Mouse (Mus musculus) neural tube, embryonic 13.5 days (tissue): ENCODE measurements at regions not wholly inside any gene's neighbourhood (a gene's known extent, or its start where the extent isn't known, plus 50 kb on each side); places are given as distances from the start of the nearest gene placed in this dataset.

Source experiments
- ATAC-seq: fragments of 200-750 bp; cut with Nextera tagmentation; 2 replicates; pipeline ENCODE4 v1.8.0; 2017; ENCODE audit warnings: low read depth, mild to moderate bottlenecking, moderate TSS enrichment, moderate library complexity
- H3K27ac ChIP-seq: fragments of 300-500 bp; sonication (generic); replicated peaks from 2 replicates; pipeline ENCODE4 v1.5.1; 2015; ENCODE audit warnings: moderate library complexity, mild to moderate bottlenecking, inconsistent platforms
- H3K27me3 ChIP-seq: fragments of 300-500 bp; sonication (generic); 2 replicates; pipeline ENCODE4 v1.6.1; 2015; ENCODE audit warnings: mild to moderate bottlenecking, inconsistent platforms
- H3K36me3 ChIP-seq: fragments of 300-500 bp; sonication (generic); 2 replicates; pipeline ENCODE4 v1.6.1; 2015; ENCODE audit warnings: mild to moderate bottlenecking, inconsistent platforms
- H3K4me1 ChIP-seq: fragments of 300-500 bp; sonication (generic); replicated peaks from 2 replicates; pipeline ENCODE4 v1.6.1; 2015; ENCODE audit warnings: inconsistent platforms
- H3K4me2 ChIP-seq: fragments of 300-500 bp; sonication (generic); 2 replicates; pipeline ENCODE4 v1.6.1; 2015; ENCODE audit warnings: inconsistent platforms, mild to moderate bottlenecking, moderate library complexity
- H3K4me3 ChIP-seq: fragments of 300-500 bp; sonication (generic); 2 replicates; pipeline ENCODE4 v1.5.1; 2015; ENCODE audit warnings: mild to moderate bottlenecking, inconsistent platforms
- H3K9ac ChIP-seq: fragments of 300-500 bp; sonication (generic); 2 replicates; pipeline ENCODE4 v1.6.1; 2015; ENCODE audit warnings: moderate library complexity, mild to moderate bottlenecking, inconsistent platforms
- H3K9me3 ChIP-seq: fragments of 300-500 bp; sonication (generic); 2 replicates; pipeline ENCODE4 v1.6.1; 2016; ENCODE audit warnings: inconsistent platforms
- WGBS: fragments of 180-500 bp; shearing (Covaris S2); methylation state at CpG from one replicate; pipeline ENCODE4 v1.1.7; 2015; 5-methylcytosine and 5-hydroxymethylcytosine counted together

- no peak overlapping the region for H3K9ac ChIP-seq
- no peaks in the 10 kb centered on the region for H3K9me3 ChIP-seq
- H3K4me3 ChIP-seq, result no peak overlapping the region
- no peaks in the 10 kb centered on the region for H3K36me3 ChIP-seq
- no peak overlapping the region for H3K27ac ChIP-seq
- H3K4me1 ChIP-seq, result 0 out of 2 replicates have a peak, but pooled peaks cover 4% of the 10 kb centered on the region
- WGBS, result 95% methylated on average over 3 of the region's 3 CpGs
- H3K27me3 ChIP-seq, result no peaks in the 10 kb centered on the region
- ATAC-seq, result no peak
- H3K4me2 ChIP-seq, result no peak overlapping the region
Measured at GRCm38 (mm10) chr12:96117553-96117952, 425.5 kb downstream of the Flrt2 start.

GRCm38 (mm10) chr12:96124156-96124931, 432.3 kb downstream of the Flrt2 start:
- Histone ChIP-seq H3K9ac (no peak overlapping the region), H3K36me3 (no peaks in the 10 kb centered on the region), H3K4me1 (no peaks in the 10 kb centered on the region), H3K4me3 (no peak overlapping the region), H3K9me3 (no peaks in the 10 kb centered on the region), H3K27me3 (no peaks in the 10 kb centered on the region), H3K27ac (no peak overlapping the region), H3K4me2 (no peak overlapping the region)
- 25% methylated on average over 2 of the region's 2 CpGs for WGBS
- no peak for ATAC-seq

- Histone ChIP-seq H3K27ac (no peak overlapping the region), H3K27me3 (no peaks in the 10 kb centered on the region), H3K36me3 (no peaks in the 10 kb centered on the region), H3K9ac (no peak overlapping the region), H3K4me1 (peaks cover 6% of the 10 kb centered on the region; the same call in 1 of the 2 replicates), H3K9me3 (no peaks in the 10 kb centered on the region), H3K4me3 (no peak overlapping the region), H3K4me2 (no peak overlapping the region)
- WGBS, result 15% methylated on average over 4 of the region's 4 CpGs
- no peak for ATAC-seq
Measured at GRCm38 (mm10) chr12:96129870-96130454, 437.9 kb downstream of the Flrt2 start.

- 31% methylated on average over 9 of the region's 9 CpGs for WGBS
- no peak overlapping the region for H3K4me2 ChIP-seq
- no peak overlapping the region for H3K9ac ChIP-seq
- H3K4me3 ChIP-seq, result no peak overlapping the region
- H3K36me3 ChIP-seq, result no peaks in the 10 kb centered on the region
- H3K9me3 ChIP-seq, result no peaks in the 10 kb centered on the region
- peaks cover 6% of the 10 kb centered on the region; the same call in 1 of the 2 replicates for H3K4me1 ChIP-seq
- no peak overlapping the region for H3K27ac ChIP-seq
- no peak for ATAC-seq
- H3K27me3 ChIP-seq, result no peaks in the 10 kb centered on the region
Measured at GRCm38 (mm10) chr12:96130796-96131512, 438.9 kb downstream of the Flrt2 start.

GRCm38 (mm10) chr12:96134136-96134535, 442.1 kb downstream of the Flrt2 start:
- no peaks in the 10 kb centered on the region for H3K36me3 ChIP-seq
- no peak overlapping the region for H3K4me2 ChIP-seq
- 51% methylated on average over 5 of the region's 5 CpGs for WGBS
- H3K4me1 ChIP-seq, result peaks cover 6% of the 10 kb centered on the region; the same call in 1 of the 2 replicates
- H3K27ac ChIP-seq, result no peak overlapping the region
- H3K27me3 ChIP-seq, result no peaks in the 10 kb centered on the region
- H3K9me3 ChIP-seq, result no peaks in the 10 kb centered on the region
- H3K4me3 ChIP-seq, result no peak overlapping the region
- no peak for ATAC-seq
- H3K9ac ChIP-seq, result no peak overlapping the region

- Histone ChIP-seq H3K4me2 (no peak overlapping the region), H3K36me3 (no peaks in the 10 kb centered on the region), H3K4me3 (no peak overlapping the region), H3K4me1 (no peaks in the 10 kb centered on the region), H3K27me3 (no peaks in the 10 kb centered on the region), H3K27ac (no peak overlapping the region), H3K9ac (no peak overlapping the region), H3K9me3 (no peaks in the 10 kb centered on the region)
- ATAC-seq, result no peak
- 39% methylated on average over 2 of the region's 2 CpGs for WGBS
Measured at GRCm38 (mm10) chr12:96141748-96142147, 449.7 kb downstream of the Flrt2 start.

- H3K4me2 ChIP-seq, result no peak overlapping the region
- H3K9me3 ChIP-seq, result no peaks in the 10 kb centered on the region
- WGBS, result 77% methylated on average over 3 of the region's 3 CpGs
- no peak overlapping the region for H3K4me3 ChIP-seq
- ATAC-seq, result no peak
- no peak overlapping the region for H3K27ac ChIP-seq
- no peaks in the 10 kb centered on the region for H3K4me1 ChIP-seq
- H3K27me3 ChIP-seq, result no peaks in the 10 kb centered on the region
- H3K36me3 ChIP-seq, result no peaks in the 10 kb centered on the region
- H3K9ac ChIP-seq, result no peak overlapping the region
Measured at GRCm38 (mm10) chr12:96154095-96154494, 462.1 kb downstream of the Flrt2 start.

- no peak overlapping the region for H3K27ac ChIP-seq
- no peaks in the 10 kb centered on the region for H3K4me1 ChIP-seq
- H3K27me3 ChIP-seq, result no peaks in the 10 kb centered on the region
- H3K9me3 ChIP-seq, result no peaks in the 10 kb centered on the region
- no peak overlapping the region for H3K9ac ChIP-seq
- no peaks in the 10 kb centered on the region for H3K36me3 ChIP-seq
- ATAC-seq, result no peak
- no peak overlapping the region for H3K4me2 ChIP-seq
- H3K4me3 ChIP-seq, result no peak overlapping the region
- WGBS, result 75% methylated on average over 1 of the region's 1 CpGs
Measured at GRCm38 (mm10) chr12:96167551-96167950, 475.5 kb downstream of the Flrt2 start.

GRCm38 (mm10) chr12:96198928-96199327, 506.9 kb downstream of the Flrt2 start:
- no peaks in the 10 kb centered on the region for H3K36me3 ChIP-seq
- no peak for ATAC-seq
- H3K9me3 ChIP-seq, result no peaks in the 10 kb centered on the region
- no peaks in the 10 kb centered on the region for H3K27me3 ChIP-seq
- 83% methylated on average over 1 of the region's 1 CpGs for WGBS
- H3K27ac ChIP-seq, result no peak overlapping the region
- no peak overlapping the region for H3K9ac ChIP-seq
- H3K4me3 ChIP-seq, result no peak overlapping the region
- no peak overlapping the region for H3K4me2 ChIP-seq
- no peaks in the 10 kb centered on the region for H3K4me1 ChIP-seq

GRCm38 (mm10) chr12:96201855-96202254, 509.8 kb downstream of the Flrt2 start:
- no peak overlapping the region for H3K9ac ChIP-seq
- no peak for ATAC-seq
- H3K27ac ChIP-seq, result no peak overlapping the region
- H3K4me3 ChIP-seq, result no peak overlapping the region
- no peaks in the 10 kb centered on the region for H3K9me3 ChIP-seq
- H3K4me1 ChIP-seq, result no peaks in the 10 kb centered on the region
- whole genome bisulfite sequencing, result 90% methylated on average over 1 of the region's 1 CpGs
- H3K4me2 ChIP-seq, result no peak overlapping the region
- no peaks in the 10 kb centered on the region for H3K36me3 ChIP-seq
- no peaks in the 10 kb centered on the region for H3K27me3 ChIP-seq

GRCm38 (mm10) chr12:96226446-96226845, 534.4 kb downstream of the Flrt2 start:
- ATAC-seq, result no peak
- Histone ChIP-seq H3K4me2 (no peak overlapping the region), H3K4me3 (no peak overlapping the region), H3K9me3 (no peaks in the 10 kb centered on the region), H3K27ac (no peak overlapping the region), H3K9ac (no peak overlapping the region), H3K27me3 (no peaks in the 10 kb centered on the region), H3K36me3 (no peaks in the 10 kb centered on the region), H3K4me1 (no peaks in the 10 kb centered on the region)
- WGBS, result 76% methylated on average over 1 of the region's 1 CpGs

GRCm38 (mm10) chr12:96228714-96229113, 536.7 kb downstream of the Flrt2 start:
- no peaks in the 10 kb centered on the region for H3K9me3 ChIP-seq
- no peak overlapping the region for H3K4me3 ChIP-seq
- H3K4me1 ChIP-seq, result no peaks in the 10 kb centered on the region
- no peaks in the 10 kb centered on the region for H3K36me3 ChIP-seq
- ATAC-seq, result no peak
- no peak overlapping the region for H3K4me2 ChIP-seq
- 91% methylated on average over 3 of the region's 3 CpGs for WGBS
- H3K9ac ChIP-seq, result no peak overlapping the region
- H3K27me3 ChIP-seq, result no peaks in the 10 kb centered on the region
- no peak overlapping the region for H3K27ac ChIP-seq
